Mouse (Mus musculus): Measurements from ENCODE around the gene Nrp2.

Nrp2 gene

GRCm38 (mm10) chr1:62859556-62860300 is 156.6 kb downstream of the Nrp2 start:
- DNase-seq (ENCODE audit: low spot score): no peak

- no peak for DNase-seq (ENCODE audit: low spot score)
These were observed 157.2 kb downstream of the Nrp2 start for GRCm38 (mm10) chr1:62860327-62860726.

GRCm38 (mm10) chr1:62860788-62861187 is 157.7 kb downstream of the Nrp2 start:
- DNase-seq (ENCODE audit: low spot score): no peak

Data from c-Kit-positive CD71-positive TER-119-positive erythroid progenitor cells, embryonic 14.5 days (primary cell).